Mouse (Mus musculus) erythroblast, adult 5-6 weeks (primary cell): ENCODE measurements around the gene Acsm2. TPM values are rescaled to one million over a fixed set of nuclear protein-coding genes. Genes with fewer than 3 reads are reported as not detected.
"Not testable (repeated sequence)": the region's sequence is repeated elsewhere in the genome, so short reads cannot be mapped to it uniquely, and the experiment has no call there.

Experiments
- ATAC-seq: replicated peaks from 2 replicates; pipeline ENCODE4 v1.8.0; 2016; ENCODE audit warnings: moderate number of reproducible peaks, mild to moderate bottlenecking, moderate TSS enrichment, inconsistent platforms; ENCODE audit not compliant: poor library complexity, low FRiP score, severe bottlenecking
- total RNA-seq, 2 experiments: library from RNA; stranded (forward) in 1 of 2; stranded (reverse) in 1 of 2; fragments of 150-400 nt in 1 of 2; fragments of 200-764, 138-1000 nt in 1 of 2; gene quantifications; 2 replicates each; pipeline versions ENCODE4 v1.2.3 to v1.2.4; 2015 to 2017; ENCODE audit warnings: low replicate concordance in 2 of 2

The Acsm2 gene
- total RNA-seq, 2 experiments from 2014 or later = not detected

GRCm38 (mm10) chr7:119560452-119560835 lies 6.3 kb downstream of the Acsm2 start:
- ATAC-seq = no peak

GRCm38 (mm10) chr7:119561441-119561840 lies 7.3 kb downstream of the Acsm2 start:
- no peak for ATAC-seq

GRCm38 (mm10) chr7:119562476-119562875 lies 8.3 kb downstream of the Acsm2 start:
- not testable (repeated sequence) for ATAC-seq

GRCm38 (mm10) chr7:119594530-119595107 lies 40.5 kb downstream of the Acsm2 start:
- ATAC-seq = no peak

GRCm38 (mm10) chr7:119595306-119595705 lies 41.2 kb downstream of the Acsm2 start:
- no peak for ATAC-seq

- ATAC-seq = no peak
Measured at GRCm38 (mm10) chr7:119596536-119596935, 42.4 kb downstream of the Acsm2 start.

- no peak for ATAC-seq
Measured at GRCm38 (mm10) chr7:119601195-119601953, 47.2 kb downstream of the Acsm2 start.

GRCm38 (mm10) chr7:119601954-119602317 lies 47.8 kb downstream of the Acsm2 start:
- no peak for ATAC-seq

GRCm38 (mm10) chr7:119604903-119605483 lies 50.9 kb downstream of the Acsm2 start:
- ATAC-seq = no peak

GRCm38 (mm10) chr7:119605926-119606663 lies 52.0 kb downstream of the Acsm2 start:
- no peak for ATAC-seq

- ATAC-seq = no peak
Measured at GRCm38 (mm10) chr7:119606664-119607076, 52.5 kb downstream of the Acsm2 start, which contains the start of gene Acsm1. TSS of gene Acsm1 (plus strand) at chr7:119607026.

GRCm38 (mm10) chr7:119607796-119608515 lies 53.8 kb downstream of the Acsm2 start:
- no peak for ATAC-seq

GRCm38 (mm10) chr7:119616531-119616930 lies 62.4 kb downstream of the Acsm2 start:
- no peak for ATAC-seq

- no peak for ATAC-seq
Measured at GRCm38 (mm10) chr7:119617593-119617992, 63.5 kb downstream of the Acsm2 start.

- no peak for ATAC-seq
Measured at GRCm38 (mm10) chr7:119618209-119618935, 64.2 kb downstream of the Acsm2 start.

GRCm38 (mm10) chr7:119620157-119620556 lies 66.0 kb downstream of the Acsm2 start:
- no peak for ATAC-seq

GRCm38 (mm10) chr7:119638773-119639172 lies 84.6 kb downstream of the Acsm2 start:
- ATAC-seq = no peak

GRCm38 (mm10) chr7:119642307-119642706 lies 88.2 kb downstream of the Acsm2 start:
- ATAC-seq = no peak
